Mouse (Mus musculus): ENCODE results near the gene Gnpat.

DNA sequence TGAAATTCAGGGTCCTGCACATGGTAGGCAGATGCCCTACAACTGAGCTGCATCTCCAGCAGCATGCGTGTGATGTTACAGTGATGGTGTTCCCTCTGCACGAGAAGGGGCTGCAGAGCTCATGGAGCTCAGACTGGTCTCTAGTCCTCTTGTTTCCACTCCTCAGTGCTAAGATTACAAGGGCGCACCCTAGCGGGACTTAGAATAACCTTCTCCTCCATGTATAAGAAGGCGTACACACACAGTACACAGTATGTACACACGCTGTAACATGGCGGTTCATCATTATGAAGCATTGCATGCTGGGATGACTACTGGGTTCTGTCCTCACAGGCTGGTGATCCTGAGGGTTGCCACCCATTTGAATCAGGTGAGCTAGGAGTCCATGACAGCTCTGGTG lies 9.2 kb downstream of the Gnpat start:
- TF ChIP-seq ZC3H11A (IDR thresholded peaks at IDR 0.05; ENCODE audit: borderline replicate concordance, low read depth, low read length) (no peak), MAFK (IDR thresholded peaks at IDR 0.05; ENCODE audit: insufficient read depth, low read depth, low read length) (no peak)
